Mouse (Mus musculus) kidney, postnatal 0 days (tissue): ENCODE measurements around the gene Alad. TPM values are rescaled to one million over a fixed set of nuclear protein-coding genes. Genes with fewer than 3 reads are reported as not detected.
A peak's percentile ranks its signal among the peaks of the same experiment; 100 is the strongest.

ENCODE experiments used
- ATAC-seq: fragments of 200-750 bp; cut with Nextera tagmentation; replicated peaks from 2 replicates; pipeline ENCODE4 v1.8.0; 2017; ENCODE audit warnings: low read depth, moderate number of reproducible peaks, moderate TSS enrichment, moderate library complexity; ENCODE audit not compliant: low FRiP score
- DNase-seq: peaks from one replicate; pipeline ENCODE4 v3.0.0-alpha.2; 2016; ENCODE audit warnings: low spot score
- H3K27ac ChIP-seq: fragments of 300-500 bp; sonication (generic); 2 replicates; pipeline ENCODE4 v1.5.1; 2014; ENCODE audit warnings: mild to moderate bottlenecking
- H3K27me3 ChIP-seq: fragments of 300-500 bp; sonication (generic); 2 replicates; pipeline ENCODE4 v1.6.1; 2014; ENCODE audit warnings: low read length, mixed read lengths; ENCODE audit not compliant: insufficient read depth
- H3K36me3 ChIP-seq: fragments of 300-500 bp; sonication (generic); 2 replicates; pipeline ENCODE4 v1.6.1; 2014; ENCODE audit warnings: low read length, mixed read lengths; ENCODE audit not compliant: insufficient read depth
- H3K4me1 ChIP-seq: fragments of 300-500 bp; sonication (generic); replicated peaks from 2 replicates; pipeline ENCODE4 v1.6.1; 2014; ENCODE audit warnings: antibody characterized with exemption, low read length, mixed read lengths; ENCODE audit not compliant: insufficient read depth
- H3K4me2 ChIP-seq: fragments of 300-500 bp; sonication (generic); 2 replicates; pipeline ENCODE4 v1.6.1; 2014; ENCODE audit warnings: mild to moderate bottlenecking, low read length, moderate library complexity, mixed read lengths
- H3K4me3 ChIP-seq: fragments of 300-500 bp; sonication (generic); replicated peaks from 2 replicates; pipeline ENCODE4 v1.5.1; 2014; ENCODE audit warnings: low read depth, low read length
- H3K9ac ChIP-seq: fragments of 300-500 bp; sonication (generic); 2 replicates; pipeline ENCODE4 v1.6.1; 2014; ENCODE audit warnings: low read depth, low read length
- H3K9me3 ChIP-seq: fragments of 300-500 bp; sonication (generic); replicated peaks from 2 replicates; pipeline ENCODE4 v1.6.1; 2016; ENCODE audit warnings: low read length, inconsistent platforms, mixed read lengths
- CTCF ChIP-seq: IDR thresholded peaks from 2 replicates; pipeline ENCODE4 v1.5.1; 2016; ENCODE audit warnings: antibody characterized with exemption, low read depth, mild to moderate bottlenecking, moderate library complexity
- WGBS: fragments of 180-500 bp; shearing (Covaris S2); extraction: QIAGEN DNeasy Blood & Tissue Kit; methylation state at CpG from one replicate; pipeline ENCODE4 v1.1.7; 2014; 5-methylcytosine and 5-hydroxymethylcytosine counted together
- polyA plus RNA-seq: library from polyadenylated mRNA; unstranded; fragments of >200 nt; fragmentation: Nextera tagmentation; extraction: Ambion mirVana; gene quantifications from 2 replicates; pipeline ENCODE4 v1.2.1, GENCODE M21; 2015

The Alad gene
- polyA plus RNA-seq, 1 experiment from 2014 or later: 109 TPM

DNA sequence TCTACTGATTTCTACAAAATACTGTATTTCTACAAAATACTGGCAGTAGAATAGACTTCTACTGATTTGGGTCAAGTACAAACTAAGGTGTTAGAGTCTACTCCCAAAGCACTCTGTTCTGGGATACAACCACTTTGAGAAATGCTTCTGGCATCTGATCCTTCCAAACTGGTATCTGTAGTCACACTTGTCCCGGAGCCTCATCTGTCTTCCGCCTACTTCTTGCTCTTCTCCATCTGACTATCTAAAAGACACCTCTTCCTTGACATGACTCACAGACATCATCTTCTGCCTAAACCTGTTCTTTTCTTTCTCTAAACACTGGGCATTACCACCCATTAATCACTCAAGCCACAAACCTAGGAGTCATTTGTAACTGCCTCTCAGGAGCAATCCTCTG is 47.6 kb downstream of the Alad start:
- Histone ChIP-seq H3K9me3 (no peaks in the 10 kb centered on the region), H3K27me3 (no peaks in the 10 kb centered on the region), H3K9ac (no peak overlapping the region), H3K4me3 (no peak overlapping the region), H3K27ac (no peak overlapping the region), H3K4me2 (no peak overlapping the region), H3K4me1 (no peaks in the 10 kb centered on the region), H3K36me3 (no peaks in the 10 kb centered on the region)
- no peak for TF ChIP-seq CTCF
- WGBS: 90% methylated on average over 2 of the region's 2 CpGs
- ATAC-seq (no peak), DNase-seq (no peak)

DNA sequence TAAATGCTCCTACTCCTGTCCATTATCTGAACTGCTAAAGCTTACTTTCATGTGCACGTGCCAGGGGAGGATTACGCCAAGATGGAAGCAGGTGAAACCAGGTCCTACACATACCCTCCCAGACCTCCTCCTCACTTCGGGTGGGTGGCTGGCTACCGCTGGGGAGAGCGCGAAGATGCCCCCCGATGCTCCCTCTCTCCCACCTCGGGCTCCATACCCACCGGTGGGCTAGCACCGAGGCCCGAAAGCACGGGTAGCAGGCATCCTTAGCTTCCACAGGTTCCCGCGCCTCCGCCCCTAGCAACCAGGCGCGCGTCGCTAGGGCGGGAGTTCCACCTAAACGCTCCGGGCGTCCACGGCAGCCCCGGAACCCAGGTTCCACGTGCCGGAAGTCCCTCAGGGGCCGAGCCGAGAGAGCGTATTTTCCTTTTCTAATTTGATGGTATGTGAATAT is 49.1 kb downstream of the Alad start, which contains the start of gene Wdr31:
Gene Wdr31 (minus strand): TSS at position 299 of the 454 bp plus-strand sequence.
- WGBS: under 1% methylated on average over 30 of the region's 30 CpGs
- peak; percentile 95 for ATAC-seq
- Histone ChIP-seq H3K4me2 (peak within 1 kb of the TSS; percentile 89), H3K27ac (no peak within 1 kb of the TSS), H3K9me3 (no peaks in the 10 kb centered on the region), H3K4me1 (no peaks in the 10 kb centered on the region), H3K27me3 (no peaks in the 10 kb centered on the region), H3K36me3 (no peaks in the 10 kb centered on the region), H3K9ac (peak within 1 kb of the TSS; percentile 58; the same call in 1 of the 2 replicates), H3K4me3 (peak within 1 kb of the TSS; percentile 73)
- peak; percentile 81 for DNase-seq
- TF ChIP-seq CTCF: no peak

- Histone ChIP-seq H3K9ac (no peak overlapping the region), H3K36me3 (no peaks in the 10 kb centered on the region), H3K4me3 (no peak overlapping the region), H3K4me2 (no peak overlapping the region), H3K27me3 (no peaks in the 10 kb centered on the region), H3K4me1 (no peaks in the 10 kb centered on the region), H3K9me3 (no peaks in the 10 kb centered on the region), H3K27ac (no peak overlapping the region)
- DNase-seq (no peak), ATAC-seq (no peak)
- 94% methylated on average over 1 of the region's 1 CpGs for WGBS
- TF ChIP-seq CTCF: peak; percentile 47
Observed at GRCm38 (mm10) chr4:62468158-62468557, 51.6 kb downstream of the Alad start.

- 88% methylated on average over 2 of the region's 2 CpGs for WGBS
- no peak overlapping the region for H3K9ac ChIP-seq
- no peak overlapping the region for H3K4me3 ChIP-seq
- no peak overlapping the region for H3K27ac ChIP-seq
- DNase-seq (no peak), ATAC-seq (no peak)
- H3K9me3 ChIP-seq: no peaks in the 10 kb centered on the region
- no peaks in the 10 kb centered on the region for H3K36me3 ChIP-seq
- H3K4me1 ChIP-seq: no peaks in the 10 kb centered on the region
- H3K4me2 ChIP-seq: no peak overlapping the region
- H3K27me3 ChIP-seq: no peaks in the 10 kb centered on the region
- TF ChIP-seq CTCF: no peak
Observed at GRCm38 (mm10) chr4:62463124-62463523, 56.6 kb downstream of the Alad start.

- 93% methylated on average over 8 of the region's 8 CpGs for WGBS
Observed at GRCm38 (mm10) chr4:62460348-62460747, 59.4 kb downstream of the Alad start.

More at GRCm38 (mm10) chr4:62460348-62460747, 59.4 kb downstream of the Alad start:
- Histone ChIP-seq H3K36me3 (no peaks in the 10 kb centered on the region), H3K9me3 (no peaks in the 10 kb centered on the region), H3K27me3 (no peaks in the 10 kb centered on the region), H3K27ac (no peak overlapping the region), H3K4me1 (no peaks in the 10 kb centered on the region), H3K4me3 (no peak overlapping the region), H3K9ac (no peak overlapping the region), H3K4me2 (no peak overlapping the region)
- ATAC-seq (no peak), DNase-seq (no peak)
- TF ChIP-seq CTCF: no peak

Other genes with a start within 250 kb of the Alad start
- 19.2 and 21.7 TPM in 2 replicates for gene Fkbp15, start 159.4 kb downstream of the Alad start, polyA plus RNA-seq
- 48.3 and 55.9 TPM in 2 replicates for gene Slc31a1, start 159.2 kb downstream of the Alad start, polyA plus RNA-seq
- 137 and 138 TPM in 2 replicates for gene Cdc26, start 111.3 kb downstream of the Alad start, polyA plus RNA-seq
- gene Prpf4, start 111.1 kb downstream of the Alad start, polyA plus RNA-seq: 14.8 and 16.1 TPM in 2 replicates
- gene Rnf183, start 84.7 kb downstream of the Alad start, polyA plus RNA-seq: 2.4 and 2.6 TPM in 2 replicates
- gene Wdr31, start 49.0 kb downstream of the Alad start, polyA plus RNA-seq: 10.1 and 10.6 TPM in 2 replicates
- gene Bspry, start 39.9 kb downstream of the Alad start, polyA plus RNA-seq: 38.2 and 38.9 TPM in 2 replicates
- gene Hdhd3, start 16.5 kb downstream of the Alad start, polyA plus RNA-seq: 16.0 and 17.7 TPM in 2 replicates
- 62.0 and 71.2 TPM in 2 replicates for gene Pole3, start 5.2 kb upstream of the Alad start, polyA plus RNA-seq
- gene 4933430I17Rik, start 5.5 kb upstream of the Alad start, polyA plus RNA-seq: 0.45 and 0.46 TPM in 2 replicates
- 41.4 and 44.3 TPM in 2 replicates for gene Rgs3, start 39.9 kb upstream of the Alad start, polyA plus RNA-seq